ENCODE assay signal across 9 mouse cellular contexts in genomic region chr19:58455496-58456061, GRCm38 (mm10). TPM values are rescaled to one million over a fixed set of nuclear protein-coding genes. Genes with fewer than 3 reads are reported as not detected.
DNase-seq lines count a peak whose midpoint lies in the region; ATAC-seq and TF ChIP-seq lines count a peak whose summit lies in the region.
"Had no signal": no experiment of that assay in that cellular context is flagged by ENCODE, and none has a peak within 500 bp of the region (broad histone marks: within the 10 kb centered on the region; RNA-seq: fewer than 3 reads in every experiment).

Gene Gfra1 (minus strand): TSS chr19:58455909.

- peak within 1 kb of the TSS; percentile 76 for H3K4me2 ChIP-seq in hindbrain, embryonic 16.5 days (ENCODE audit: low read length)

- ATAC-seq in hindbrain, embryonic 16.5 days, result peak; percentile 66

- H3K9me3 ChIP-seq in hindbrain, embryonic 16.5 days (ENCODE audit: control insufficient read depth, low read length), result no peaks in the 10 kb centered on the region

- peak within 1 kb of the TSS; percentile 71 for H3K9ac ChIP-seq in hindbrain, embryonic 16.5 days (ENCODE audit: low read depth, low read length)

- H3K4me1 ChIP-seq in hindbrain, embryonic 16.5 days (ENCODE audit: control insufficient read depth, insufficient read depth, low read depth, low read length), result peaks cover 23% of the 10 kb centered on the region

- peak; percentile 55 to 60 for DNase-seq in cerebellum, postnatal 25 days
- DNase-seq in cerebellum, adult 11-12 months, result no peak
- peak; percentile 85 for DNase-seq in embryo, embryonic 10.5 days (ENCODE audit: low spot score)
- peak; percentile 38 for DNase-seq in gastrocnemius, postnatal 25 days
- peak; percentile 47 to 60 for DNase-seq in left cerebral cortex, adult 2 months (ENCODE audit: extremely low spot score in 1 of 2, low spot score in 2 of 2)
- DNase-seq in lung, postnatal 4 days, result peak; percentile 55 to 63
- peak; percentile 26 to 27 for DNase-seq in spleen, postnatal 36 days (ENCODE audit: low spot score in 2 of 2)

- H3K36me3 ChIP-seq in hindbrain, embryonic 16.5 days (ENCODE audit: control insufficient read depth, insufficient read depth, low read length), result no peaks in the 10 kb centered on the region

- intact Hi-C loops in left cerebral cortex, adult 2 months (cut with DNase I), result no loop called here

- TF ChIP-seq CTCF in left cerebral cortex, adult 2 months (IDR thresholded peaks at IDR 0.05), result peak; percentile 37

- peak within 1 kb of the TSS; percentile 52 for H3K4me3 ChIP-seq in hindbrain, embryonic 16.5 days (ENCODE audit: low read length)
- H3K4me3 ChIP-seq in left cerebral cortex, adult 2 months, result peak within 1 kb of the TSS; percentile 62

- H3K27ac ChIP-seq in hindbrain, embryonic 16.5 days (ENCODE audit: low read depth, low read length), result peak within 1 kb of the TSS; percentile 69
- peak within 1 kb of the TSS; percentile 2; the same call in 1 of the 2 replicates for H3K27ac ChIP-seq in left cerebral cortex, adult 2 months

- H3K27me3 ChIP-seq in hindbrain, embryonic 16.5 days (replicated peaks; ENCODE audit: control insufficient read depth, insufficient read depth, low read length), result peaks cover 5% of the 10 kb centered on the region

- WGBS in hindbrain, embryonic 16.5 days, result under 1% methylated on average over 31 of the region's 31 CpGs

RNA-seq across cellular contexts. Expression of gene Gfra1, which starts in this region (rescaled TPM):
- 1 to 10 TPM; 2.1 to 3.2 TPM for total RNA-seq in gastrocnemius, postnatal 25 days (2021)
- 38.6 and 47.3 TPM in 2 replicates for polyA plus RNA-seq in hindbrain, embryonic 16.5 days (2015; fragmentation: Nextera tagmentation; extraction: Ambion mirVana)
- total RNA-seq in left cerebral cortex, adult 2 months (2021), result 10 to 100 TPM; 26.7 to 34.1 TPM
- total RNA-seq: neutrophil, adult 5-6 weeks had no signal

Comparison
In these comparisons a context has a peak if more than half of its experiments do, and no peak if none do; other contexts are left out.
1. RNA of gene Gfra1 (total RNA-seq): 26.7 to 34.1 TPM in left cerebral cortex, adult 2 months; 2.1 to 3.2 TPM in gastrocnemius, postnatal 25 days; every median in the first group is over 4 times any median in the second.